8 mouse cellular contexts compared by ENCODE assay signal in genomic region chr1:191720419-191720818, GRCm38 (mm10). TPM values are rescaled to one million over a fixed set of nuclear protein-coding genes. Genes with fewer than 3 reads are reported as not detected.
A peak's percentile ranks its signal among the peaks of the same experiment; 100 is the strongest.
DNase-seq lines count a peak whose midpoint lies in the region; ATAC-seq and TF ChIP-seq lines count a peak whose summit lies in the region.

No protein-coding gene starts in this region.

- peak overlapping the region; percentile 62 for H3K4me2 ChIP-seq in midbrain, embryonic 15.5 days

- TF ChIP-seq CTCF in heart, adult 2 months (IDR thresholded peaks at IDR 0.05), result no peak
- TF ChIP-seq CTCF in Patski (IDR thresholded peaks at IDR 0.05), result peak; percentile 46

- no peak overlapping the region for H3K27ac ChIP-seq in heart, adult 2 months
- H3K27ac ChIP-seq in midbrain, embryonic 15.5 days, result peak overlapping the region; percentile 56

- intact Hi-C loops in heart, adult 2 months (cut with DNase I), result loop anchor here (5.0 kb wide), 1 partner anchor 37 kb away; no protein-coding TSS in a partner anchor
- intact Hi-C loops in heart, postnatal 14 days (cut with DNase I), result loop anchor here (5.0 kb wide), 1 partner anchor 37 kb away; no protein-coding TSS in a partner anchor

- H3K4me3 ChIP-seq in heart, adult 2 months, result peak overlapping the region; percentile 3; the same call in 1 of the 2 replicates
- H3K4me3 ChIP-seq in midbrain, embryonic 15.5 days, result peak overlapping the region; percentile 73

- in situ Hi-C loops in Patski (cut with MboI; ENCODE audit: low pct_unique_long_range_greater_than_20kb), result loop anchor here (5.0 kb wide), 2 partner anchors 97 to 133 kb away; no protein-coding TSS in a partner anchor

- H3K79me2 ChIP-seq in heart, adult 2 months (replicated peaks; ENCODE audit: control insufficient read depth, insufficient read depth, low read length), result no peaks in the 10 kb centered on the region; the same call in 1 of the 2 replicates

- WGBS in heart, adult 2 months, result 61% methylated on average over 3 of the region's 3 CpGs
- WGBS in midbrain, embryonic 15.5 days, result 48% methylated on average over 3 of the region's 3 CpGs

- POLR2A ChIA-PET in Patski (lab: Charles Lee), result no interaction called here

- H3K9ac ChIP-seq in heart, adult 2 months (ENCODE audit: low read depth, low read length), result no peak overlapping the region
- H3K9ac ChIP-seq in midbrain, embryonic 15.5 days, result peak overlapping the region; percentile 47

- TF ChIP-seq POLR2A in heart, adult 2 months (IDR thresholded peaks at IDR 0.05; ENCODE audit: insufficient read depth, low read depth, low read length), result no peak

- no peak for DNase-seq in heart, adult 2 months
- DNase-seq in heart, postnatal 14 days, result no peak
- no peak for DNase-seq in Patski (ENCODE audit: low read depth, low spot score)
- DNase-seq in heart, postnatal 4 days, result peak; percentile 8
- no peak for DNase-seq in yolk sac, embryonic 10.5 days (ENCODE audit: low spot score)
- DNase-seq in kidney, adult 11 months, result no peak

- ATAC-seq in Patski, result no peak
- ATAC-seq in midbrain, embryonic 15.5 days (replicated peaks), result no peak
- no peak for ATAC-seq in inflammation-experienced regulatory T-cells, adult 6 months

- no peak for TF ChIP-seq EP300 in heart, adult 2 months (IDR thresholded peaks at IDR 0.05; ENCODE audit: insufficient read depth, low read depth, low read length)

- H3K9me3 ChIP-seq in midbrain, embryonic 15.5 days, result no peaks in the 10 kb centered on the region

- peaks cover 1% of the 10 kb centered on the region; the same call in 1 of the 2 replicates for H3K4me1 ChIP-seq in heart, adult 2 months (ENCODE audit: control insufficient read depth, insufficient read depth, low read length)
- peaks cover 39% of the 10 kb centered on the region for H3K4me1 ChIP-seq in midbrain, embryonic 15.5 days

- CTCF ChIA-PET in Patski (lab: Charles Lee), result interaction anchor here (0.9 to 2.8 kb wide), 10 partner anchors 11 to 145 kb away, joined by 3 to 13 read pairs (median 4); partner anchors contain the start of genes Dtl and Ints7

- no peaks in the 10 kb centered on the region for H3K27me3 ChIP-seq in heart, adult 2 months (ENCODE audit: control insufficient read depth, insufficient read depth, low read length)
- no peaks in the 10 kb centered on the region for H3K27me3 ChIP-seq in Patski
- no peaks in the 10 kb centered on the region for H3K27me3 ChIP-seq in midbrain, embryonic 15.5 days (replicated peaks)

- H3K36me3 ChIP-seq in heart, adult 2 months (ENCODE audit: control insufficient read depth, insufficient read depth, low read length), result peaks cover 6% of the 10 kb centered on the region
- 0 out of 2 replicates have a peak, but pooled peaks cover 8% of the 10 kb centered on the region for H3K36me3 ChIP-seq in midbrain, embryonic 15.5 days (replicated peaks)

RNA-seq across cellular contexts. Expression of gene Lpgat1, which starts 2.8 kb away (rescaled TPM):
- total RNA-seq in heart, adult 2 months (2021), result 100 to 1,000 TPM in 1 of 2 experiments, 10 to 100 TPM in 1; 99.1 to 119 TPM
- 16.8 and 30.0 TPM in 2 replicates for polyA plus RNA-seq in heart, adult 2 months (2012; rRNA removed)
- total RNA-seq in heart, postnatal 14 days (2021), result 10 to 100 TPM; 84.8 to 91.7 TPM
- 96.9 TPM for polyA plus RNA-seq in Patski (2021)
- total RNA-seq in heart, postnatal 4 days (2021), result 100 to 1,000 TPM in 1 of 2 experiments, 10 to 100 TPM in 1; 89.3 to 101 TPM
- 39.8 and 40.1 TPM in 2 replicates for polyA plus RNA-seq in midbrain, embryonic 15.5 days (2015; fragmentation: Nextera tagmentation; extraction: Ambion mirVana)
- polyA plus RNA-seq in inflammation-experienced regulatory T-cells, adult 6 months (2017; shearing (Covaris generic)), result 1 to 10 TPM; 7.2 to 8.7 (median 8.3) TPM
